Mouse (Mus musculus) intestine, postnatal 0 days (tissue): ENCODE measurements around the gene Adgrg1. TPM values are rescaled to one million over a fixed set of nuclear protein-coding genes. Genes with fewer than 3 reads are reported as not detected.
A peak's percentile ranks its signal among the peaks of the same experiment; 100 is the strongest.

Source experiments
- ATAC-seq: fragments of 200-750 bp; cut with Nextera tagmentation; 2 replicates; pipeline ENCODE4 v1.8.0; 2017; ENCODE audit warnings: mild to moderate bottlenecking, moderate TSS enrichment, moderate library complexity
- H3K27ac ChIP-seq: fragments of 300-500 bp; sonication (generic); 2 replicates; pipeline ENCODE4 v1.5.1; 2014; ENCODE audit warnings: mild to moderate bottlenecking, low read depth, low read length, moderate library complexity
- H3K27me3 ChIP-seq: fragments of 300-500 bp; sonication (generic); replicated peaks from 2 replicates; pipeline ENCODE4 v1.6.1; 2014; ENCODE audit warnings: low read length, mixed read lengths; ENCODE audit not compliant: control insufficient read depth, insufficient read depth
- H3K36me3 ChIP-seq: fragments of 300-500 bp; sonication (generic); 2 replicates; pipeline ENCODE4 v1.6.1; 2014; ENCODE audit warnings: mild to moderate bottlenecking, moderate library complexity; ENCODE audit not compliant: control insufficient read depth, insufficient read depth
- H3K4me1 ChIP-seq: fragments of 300-500 bp; sonication (generic); replicated peaks from 2 replicates; pipeline ENCODE4 v1.6.1; 2014; ENCODE audit warnings: antibody characterized with exemption, low read length, mixed read lengths; ENCODE audit not compliant: control insufficient read depth, insufficient read depth
- H3K4me2 ChIP-seq: fragments of 300-500 bp; sonication (generic); replicated peaks from 2 replicates; pipeline ENCODE4 v1.6.1; 2014; ENCODE audit warnings: low read depth, mild to moderate bottlenecking, moderate library complexity
- H3K4me3 ChIP-seq: fragments of 300-500 bp; sonication (generic); 2 replicates; pipeline ENCODE4 v1.5.1; 2014; ENCODE audit warnings: low read depth, low read length
- H3K9ac ChIP-seq: fragments of 300-500 bp; sonication (generic); 2 replicates; pipeline ENCODE4 v1.6.1; 2014; ENCODE audit warnings: mild to moderate bottlenecking, low read depth, low read length
- H3K9me3 ChIP-seq: fragments of 300-500 bp; sonication (generic); 2 replicates; pipeline ENCODE4 v1.6.1; 2016; ENCODE audit warnings: mixed run types; ENCODE audit not compliant: control insufficient read depth
- CTCF ChIP-seq: sonication (generic); IDR thresholded peaks from 2 replicates; pipeline ENCODE4 v1.5.1; 2016; ENCODE audit warnings: low read depth, mild to moderate bottlenecking, control low read depth, antibody characterized with exemption, moderate library complexity
- WGBS: fragments of 180-500 bp; shearing (Covaris S2); extraction: QIAGEN DNeasy Blood & Tissue Kit; methylation state at CpG from one replicate; pipeline ENCODE4 v1.1.7; 2014; 5-methylcytosine and 5-hydroxymethylcytosine counted together
- polyA plus RNA-seq: library from polyadenylated mRNA; unstranded; fragments of >200 nt; fragmentation: Nextera tagmentation; extraction: Ambion mirVana; gene quantifications from 2 replicates; pipeline ENCODE4 v1.2.1, GENCODE M21; 2015

Gene Adgrg1
- polyA plus RNA-seq = 22.3 and 22.7 TPM in 2 replicates

DNA sequence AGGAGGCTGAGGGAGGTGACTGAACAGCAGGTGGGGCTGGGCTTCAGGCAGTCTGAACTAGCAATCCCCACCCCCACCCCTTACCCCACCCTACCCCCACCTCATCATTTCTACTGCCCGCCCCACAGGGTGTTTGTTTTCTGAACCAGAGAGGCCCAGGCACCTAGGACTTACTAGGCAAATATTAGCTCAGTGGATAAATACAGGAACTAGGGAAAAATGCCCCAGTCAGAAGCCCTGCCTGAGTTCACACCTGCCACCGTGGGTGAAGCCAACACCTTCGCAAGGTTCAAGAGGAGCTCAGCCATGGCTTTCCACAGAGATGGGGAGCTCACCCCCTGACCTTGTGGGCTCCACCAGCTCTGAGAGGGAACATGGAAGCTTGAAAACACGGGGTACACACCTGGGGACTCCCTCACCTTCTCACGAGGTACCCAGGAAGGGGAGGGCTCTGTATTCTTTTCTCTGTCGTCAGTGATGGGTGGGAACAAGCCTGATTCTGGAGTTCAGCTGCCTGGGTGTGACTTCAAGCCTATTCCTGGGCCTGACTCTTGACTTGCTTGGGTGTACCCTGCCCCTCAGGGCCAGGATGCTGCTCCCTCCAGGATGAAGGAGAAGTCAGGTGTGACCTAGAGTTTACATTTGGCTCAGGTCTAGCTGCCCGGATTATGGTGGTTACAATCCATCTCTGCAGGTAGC lies at the start of gene Adgrg1:
Gene Adgrg1 (plus strand): TSS at position 285 of the 699 bp plus-strand sequence.
- H3K27ac ChIP-seq = peak within 1 kb of the TSS; percentile 66
- no peaks in the 10 kb centered on the region for H3K36me3 ChIP-seq
- 27% methylated on average over 7 of the region's 7 CpGs for WGBS
- TF ChIP-seq CTCF = 0 out of 2 replicates have a peak, but pooled peaks have one; percentile 11
- no peaks in the 10 kb centered on the region for H3K27me3 ChIP-seq
- no peak within 1 kb of the TSS; the same call in 1 of the 2 replicates for H3K4me2 ChIP-seq
- no peak within 1 kb of the TSS for H3K9ac ChIP-seq
- H3K9me3 ChIP-seq = no peaks in the 10 kb centered on the region
- peak; percentile 67 for ATAC-seq
- H3K4me1 ChIP-seq = no peaks in the 10 kb centered on the region
- H3K4me3 ChIP-seq = no peak within 1 kb of the TSS

DNA sequence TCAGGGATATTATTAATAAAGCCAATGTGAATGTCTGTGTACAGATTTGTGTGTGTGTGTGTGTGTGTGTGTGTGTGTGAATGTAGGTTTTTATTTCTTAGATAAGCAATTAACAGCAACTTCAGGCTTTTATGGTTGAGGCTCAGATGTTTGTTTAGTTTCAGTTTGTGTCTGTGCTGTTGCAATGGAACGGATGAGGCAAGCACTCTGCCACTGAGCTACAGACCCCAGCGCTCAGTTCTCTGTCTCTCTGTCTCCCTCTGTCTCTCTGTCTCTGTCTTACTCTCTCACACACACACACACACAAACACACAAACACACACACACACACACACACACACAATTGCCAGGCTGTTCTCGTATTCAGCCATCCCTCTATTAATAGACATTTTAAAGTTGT lies 46.3 kb upstream of the Adgrg1 start:
- WGBS = 52% methylated on average over 3 of the region's 3 CpGs
- no peak overlapping the region for H3K27ac ChIP-seq
- no peaks in the 10 kb centered on the region for H3K4me1 ChIP-seq
- no peak for TF ChIP-seq CTCF
- no peaks in the 10 kb centered on the region for H3K36me3 ChIP-seq
- ATAC-seq = no peak
- H3K9me3 ChIP-seq = no peaks in the 10 kb centered on the region
- no peak overlapping the region for H3K4me3 ChIP-seq
- no peak overlapping the region for H3K4me2 ChIP-seq
- H3K9ac ChIP-seq = no peak overlapping the region
- no peaks in the 10 kb centered on the region for H3K27me3 ChIP-seq

DNA sequence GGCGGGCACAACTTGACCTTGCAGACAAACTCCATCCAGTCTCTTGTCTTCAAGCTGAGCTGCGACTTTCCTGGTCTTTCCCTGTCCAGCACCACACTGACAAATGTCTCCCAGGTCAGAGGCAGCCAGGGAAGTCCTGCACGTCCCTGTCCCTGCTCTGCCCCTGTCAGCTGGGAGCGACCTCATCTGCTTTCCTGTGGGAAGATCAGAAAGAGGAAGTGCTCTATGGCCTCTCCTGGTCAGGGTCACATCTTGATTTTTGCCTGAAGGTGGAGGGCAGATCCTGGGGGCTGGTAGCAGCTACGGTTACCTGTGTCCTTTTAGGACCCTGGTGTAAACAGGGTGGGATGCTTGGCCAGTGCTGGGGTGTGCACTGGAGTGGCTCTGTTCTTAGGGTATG lies 40.6 kb upstream of the Adgrg1 start:
- Histone ChIP-seq H3K27ac (no peak overlapping the region), H3K4me1 (no peaks in the 10 kb centered on the region), H3K9me3 (no peaks in the 10 kb centered on the region), H3K4me3 (no peak overlapping the region), H3K27me3 (no peaks in the 10 kb centered on the region), H3K9ac (no peak overlapping the region), H3K4me2 (no peak overlapping the region), H3K36me3 (no peaks in the 10 kb centered on the region)
- ATAC-seq = no peak
- no peak for TF ChIP-seq CTCF
- WGBS = 46% methylated on average over 5 of the region's 5 CpGs

DNA sequence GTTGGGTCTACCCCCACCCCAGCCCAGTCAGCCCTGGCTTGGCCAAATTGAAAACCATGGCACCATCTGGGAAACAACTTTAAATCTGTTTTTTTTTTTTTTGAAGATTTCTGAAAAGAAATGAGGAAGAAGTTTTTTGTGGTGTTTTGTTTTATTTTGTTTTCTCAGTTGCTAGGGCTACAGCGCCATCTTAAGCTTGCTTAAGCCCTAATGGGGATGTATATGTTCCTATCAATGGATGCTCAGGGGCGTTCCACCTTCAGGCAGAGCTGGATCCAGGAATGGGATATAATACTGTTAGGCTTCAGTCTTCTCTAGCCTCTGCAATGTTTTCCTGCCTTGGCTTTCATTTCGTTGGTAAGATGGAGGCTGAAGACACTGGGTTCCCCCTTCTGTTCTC lies 39.4 kb upstream of the Adgrg1 start:
- Histone ChIP-seq H3K4me3 (no peak overlapping the region), H3K4me1 (no peaks in the 10 kb centered on the region), H3K36me3 (no peaks in the 10 kb centered on the region), H3K4me2 (no peak overlapping the region), H3K27ac (no peak overlapping the region), H3K9me3 (no peaks in the 10 kb centered on the region), H3K9ac (no peak overlapping the region), H3K27me3 (no peaks in the 10 kb centered on the region)
- 78% methylated on average over 3 of the region's 3 CpGs for WGBS
- ATAC-seq = no peak
- no peak for TF ChIP-seq CTCF

GRCm38 (mm10) chr8:94942566-94942965 lies 32.0 kb upstream of the Adgrg1 start:
- Histone ChIP-seq H3K36me3 (no peaks in the 10 kb centered on the region), H3K27me3 (no peaks in the 10 kb centered on the region), H3K4me1 (no peaks in the 10 kb centered on the region), H3K27ac (no peak overlapping the region), H3K4me3 (no peak overlapping the region), H3K4me2 (no peak overlapping the region), H3K9ac (no peak overlapping the region), H3K9me3 (no peaks in the 10 kb centered on the region)
- WGBS = 20% methylated on average over 6 of the region's 6 CpGs
- ATAC-seq = no peak
- TF ChIP-seq CTCF = peak; percentile 98

DNA sequence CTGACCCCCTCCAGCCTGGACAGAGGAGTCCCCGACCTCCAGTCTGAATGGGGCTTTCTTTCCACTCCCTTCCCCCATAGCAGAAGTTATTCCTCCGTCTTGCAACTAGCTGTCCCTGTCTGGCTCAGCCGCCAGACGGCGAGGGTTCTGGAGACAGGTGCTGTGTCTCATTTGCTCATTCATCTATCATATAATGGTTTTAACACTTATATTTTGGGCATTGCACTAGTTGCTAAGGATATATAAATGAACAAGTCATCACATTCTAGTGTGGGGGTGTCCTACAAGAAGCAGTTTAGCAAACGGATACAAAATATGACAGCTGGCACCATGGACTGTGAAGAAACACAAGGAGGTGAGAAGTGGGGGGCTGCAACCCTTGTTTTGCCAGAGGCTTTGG lies 29.4 kb upstream of the Adgrg1 start:
- Histone ChIP-seq H3K27ac (no peak overlapping the region), H3K9ac (no peak overlapping the region), H3K27me3 (no peaks in the 10 kb centered on the region), H3K36me3 (no peaks in the 10 kb centered on the region), H3K4me2 (no peak overlapping the region), H3K4me1 (no peaks in the 10 kb centered on the region), H3K4me3 (no peak overlapping the region), H3K9me3 (no peaks in the 10 kb centered on the region)
- WGBS = 61% methylated on average over 6 of the region's 6 CpGs
- no peak for TF ChIP-seq CTCF
- ATAC-seq = no peak
